Mouse (Mus musculus): Measurements from ENCODE around the gene Trim62.

DNA sequence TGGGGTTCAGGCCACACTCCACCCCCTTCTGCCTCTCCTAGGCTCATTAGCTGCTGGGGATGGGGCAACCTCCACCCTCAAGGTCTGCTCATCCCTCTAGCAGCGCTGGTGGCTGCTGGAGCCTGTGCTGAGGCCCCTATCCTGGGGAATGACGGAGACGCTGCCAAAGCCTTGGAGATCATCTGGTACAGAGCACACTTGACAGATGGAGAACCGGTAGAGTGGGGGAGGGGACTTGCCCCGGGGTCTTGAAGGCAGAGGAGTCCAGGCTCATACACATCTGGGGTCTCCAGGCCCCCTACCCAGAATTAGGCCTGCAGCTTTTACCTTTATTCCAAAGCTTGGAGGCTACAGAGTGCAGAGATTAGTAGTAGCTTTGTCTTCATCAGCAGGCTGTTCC is 3.2 kb downstream of the Trim62 start:
- TF ChIP-seq CTCF (IDR thresholded peaks at IDR 0.05; ENCODE audit: low read depth, low read length) (no peak), POLR2A (IDR thresholded peaks at IDR 0.05; ENCODE audit: extremely low read depth, insufficient read depth, low read length) (no peak)

Data from liver, adult 2 months (tissue).